Mouse (Mus musculus): ENCODE measurements around the gene Nnat. TPM values are rescaled to one million over a fixed set of nuclear protein-coding genes. Genes with fewer than 3 reads are reported as not detected.

The Nnat gene
- total RNA-seq, 2 experiments from 2014 or later, result 1.3 to 49.1 TPM

DNA sequence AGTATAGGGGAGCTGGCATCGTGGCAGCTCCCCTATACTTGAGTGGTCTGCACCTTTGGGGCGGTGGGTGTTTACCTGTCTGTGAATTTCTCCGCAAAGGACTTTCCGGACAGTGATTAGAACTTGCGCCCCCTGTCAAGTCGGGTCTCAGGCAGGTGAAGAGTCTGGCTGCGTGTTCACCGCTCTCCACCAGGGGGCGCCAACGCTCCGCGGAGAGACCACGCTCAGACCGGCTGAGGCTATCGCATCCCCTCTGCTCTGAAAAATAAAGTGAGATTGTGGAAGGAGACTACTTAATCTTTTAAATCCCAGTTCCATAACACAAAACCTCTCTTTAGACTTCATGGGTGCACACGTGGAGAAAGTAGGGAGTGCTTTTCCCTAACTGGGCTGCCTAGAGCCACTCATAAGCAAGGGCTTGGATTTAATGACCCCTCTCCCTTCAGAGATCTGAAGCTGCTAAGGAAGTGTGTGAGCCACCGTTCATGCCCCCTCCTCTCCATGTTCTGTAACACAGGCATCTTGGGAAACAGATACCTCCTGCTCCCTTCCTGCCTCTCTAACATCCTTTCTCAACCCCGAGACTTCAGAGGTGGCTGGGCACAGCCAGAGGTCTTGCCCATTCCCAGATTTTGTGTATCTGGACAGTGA lies 45.3 kb downstream of the Nnat start:
- DNase-seq, result peak; percentile 24

DNA sequence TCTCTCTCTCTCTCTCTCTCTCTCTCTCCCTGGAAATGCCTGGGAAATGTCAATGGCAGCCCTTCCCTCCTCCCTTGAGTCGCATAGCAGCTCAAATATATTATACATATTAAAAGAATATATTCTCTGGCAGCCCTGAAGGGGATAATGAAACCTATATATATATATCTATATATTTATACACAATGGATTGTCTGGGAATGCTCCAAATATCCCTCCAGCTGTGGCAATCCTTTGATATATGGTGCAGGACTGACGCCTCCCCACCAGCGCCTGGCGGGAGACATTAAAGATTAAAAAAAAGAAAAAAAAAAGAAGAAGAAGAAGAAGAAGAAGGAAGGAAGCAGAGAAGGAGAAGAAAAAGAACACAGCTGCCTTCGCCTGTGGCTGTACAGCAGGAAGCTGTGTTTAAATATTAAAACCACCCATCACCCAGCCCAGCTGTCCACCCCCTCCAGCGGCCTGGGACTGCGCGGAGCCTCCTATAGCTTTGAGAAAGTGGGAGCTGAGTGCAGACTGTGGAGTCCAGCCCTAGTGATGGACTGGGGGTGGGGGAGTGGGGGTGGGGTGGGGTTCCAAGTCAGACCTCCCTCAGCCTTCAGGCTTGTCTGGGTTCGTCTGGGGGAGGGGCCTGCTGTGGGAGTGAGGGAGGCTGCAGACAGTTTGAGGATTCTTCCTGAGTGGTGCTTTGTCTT lies 47.8 kb downstream of the Nnat start:
- no peak for DNase-seq

DNA sequence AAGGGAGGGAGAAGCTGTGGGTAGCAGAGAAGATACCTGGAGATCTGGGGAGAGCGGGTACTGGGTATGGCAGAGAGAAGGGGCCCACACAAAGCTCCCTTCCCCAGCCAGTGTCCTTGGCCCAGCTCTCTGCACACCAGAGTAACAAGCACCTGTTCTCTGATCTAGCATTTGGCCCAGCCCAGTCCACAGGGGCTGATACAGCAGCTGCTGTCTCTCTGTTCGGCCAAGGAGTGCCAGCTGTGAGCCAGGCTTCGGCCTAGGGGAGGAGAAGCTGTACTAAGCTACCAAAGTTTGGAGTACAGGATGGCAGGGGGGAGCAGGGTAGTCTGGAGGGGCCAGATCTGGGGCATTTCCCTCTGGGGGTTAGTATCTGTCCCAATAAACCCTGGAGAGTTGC lies 51.9 kb downstream of the Nnat start:
- no peak for DNase-seq

Small RNA genes lying within 50 kb of the gene (microRNA-seq; reads per million reads assigned to microRNA genes)
- gene Gm23134 (ENCODE audit: borderline replicate concordance in 2 of 2), result 0 to 0.26 reads per million in 2 experiments

Other genes starting within 250 kb of the Nnat start
- gene Ghrh, start 212.6 kb upstream of the Nnat start, total RNA-seq (2021), result not detected
- 10 to 100 TPM; 12.5 to 15.7 TPM for gene Manbal, start 192.5 kb upstream of the Nnat start, total RNA-seq (2021)
- gene Src, start 141.6 kb upstream of the Nnat start, total RNA-seq (2021), result 1 to 10 TPM; 3.1 to 3.6 TPM
- 10 to 100 TPM; 19.2 to 20.7 TPM for gene Blcap, start 11.2 kb downstream of the Nnat start, total RNA-seq (2021)
- 1 to 10 TPM; 6.7 to 7.3 TPM for gene Ctnnbl1, start 177.3 kb downstream of the Nnat start, total RNA-seq (2021)

Measured in gastrocnemius, postnatal 25 days (tissue).